Mouse (Mus musculus): ENCODE data around the gene Phf21a. TPM values are rescaled to one million over a fixed set of nuclear protein-coding genes. Genes with fewer than 3 reads are reported as not detected.

The Phf21a gene
- polyA plus RNA-seq, 1 experiment from 2014 or later = 37.6 TPM

- H3K27ac ChIP-seq (replicated peaks) = no peak overlapping the region
- no peak overlapping the region for H3K4me3 ChIP-seq (replicated peaks)
- no peaks in the 10 kb centered on the region for H3K36me3 ChIP-seq
- WGBS = 59% methylated on average over 5 of the region's 5 CpGs
- H3K27me3 ChIP-seq = no peaks in the 10 kb centered on the region
- ATAC-seq (ENCODE audit: insufficient number of reproducible peaks, low FRiP score, low TSS enrichment, low read depth) = no peak
- H3K9ac ChIP-seq = no peak overlapping the region
- H3K4me1 ChIP-seq = 0 out of 2 replicates have a peak, but pooled peaks cover 3% of the 10 kb centered on the region
- H3K9me3 ChIP-seq (replicated peaks) = no peaks in the 10 kb centered on the region
- no peak overlapping the region for H3K4me2 ChIP-seq (replicated peaks)
Measured at GRCm38 (mm10) chr2:92301849-92302607, 209.1 kb downstream of the Phf21a start.

GRCm38 (mm10) chr2:92312542-92312941, 219.6 kb downstream of the Phf21a start:
- H3K36me3 ChIP-seq = peaks cover 12% of the 10 kb centered on the region

GRCm38 (mm10) chr2:92314031-92314430, 221.1 kb downstream of the Phf21a start:
- Histone ChIP-seq H3K4me2 (replicated peaks) (no peak overlapping the region), H3K36me3 (peaks cover 8% of the 10 kb centered on the region), H3K27ac (replicated peaks) (no peak overlapping the region), H3K27me3 (no peaks in the 10 kb centered on the region), H3K9me3 (replicated peaks) (no peaks in the 10 kb centered on the region), H3K4me3 (replicated peaks) (no peak overlapping the region), H3K9ac (no peak overlapping the region), H3K4me1 (no peaks in the 10 kb centered on the region)
- ATAC-seq (ENCODE audit: insufficient number of reproducible peaks, low FRiP score, low TSS enrichment, low read depth) = no peak
- 53% methylated on average over 1 of the region's 1 CpGs for WGBS

More at GRCm38 (mm10) chr2:92312542-92312941, 219.6 kb downstream of the Phf21a start:
- WGBS = 76% methylated on average over 4 of the region's 4 CpGs
- H3K4me3 ChIP-seq (replicated peaks) = no peak overlapping the region
- H3K27ac ChIP-seq (replicated peaks) = no peak overlapping the region
- no peak overlapping the region for H3K9ac ChIP-seq
- H3K27me3 ChIP-seq = no peaks in the 10 kb centered on the region
- no peak overlapping the region for H3K4me2 ChIP-seq (replicated peaks)
- H3K9me3 ChIP-seq (replicated peaks) = no peaks in the 10 kb centered on the region
- H3K4me1 ChIP-seq = no peaks in the 10 kb centered on the region
- ATAC-seq (ENCODE audit: insufficient number of reproducible peaks, low FRiP score, low TSS enrichment, low read depth) = no peak

- no peak overlapping the region for H3K4me2 ChIP-seq (replicated peaks)
Measured at GRCm38 (mm10) chr2:92316652-92317051, 223.7 kb downstream of the Phf21a start.

GRCm38 (mm10) chr2:92317228-92317627, 224.3 kb downstream of the Phf21a start:
- no peaks in the 10 kb centered on the region for H3K27me3 ChIP-seq
- H3K36me3 ChIP-seq = peaks cover 7% of the 10 kb centered on the region
- H3K9ac ChIP-seq = no peak overlapping the region
- ATAC-seq (ENCODE audit: insufficient number of reproducible peaks, low FRiP score, low TSS enrichment, low read depth) = no peak
- no peaks in the 10 kb centered on the region for H3K9me3 ChIP-seq (replicated peaks)
- H3K27ac ChIP-seq (replicated peaks) = no peak overlapping the region
- no peak overlapping the region for H3K4me2 ChIP-seq (replicated peaks)
- 72% methylated on average over 5 of the region's 5 CpGs for WGBS
- H3K4me1 ChIP-seq = no peaks in the 10 kb centered on the region
- H3K4me3 ChIP-seq (replicated peaks) = no peak overlapping the region

More at GRCm38 (mm10) chr2:92316652-92317051, 223.7 kb downstream of the Phf21a start:
- Histone ChIP-seq H3K27me3 (no peaks in the 10 kb centered on the region), H3K4me3 (replicated peaks) (no peak overlapping the region), H3K4me1 (no peaks in the 10 kb centered on the region), H3K9ac (no peak overlapping the region), H3K27ac (replicated peaks) (no peak overlapping the region), H3K36me3 (peaks cover 2% of the 10 kb centered on the region; the same call in 1 of the 2 replicates), H3K9me3 (replicated peaks) (no peaks in the 10 kb centered on the region)
- peak; percentile 47; the same call in 1 of the 2 replicates for ATAC-seq (ENCODE audit: insufficient number of reproducible peaks, low FRiP score, low TSS enrichment, low read depth)
- WGBS = 69% methylated on average over 3 of the region's 3 CpGs

- H3K36me3 ChIP-seq = peaks cover 43% of the 10 kb centered on the region
- H3K4me1 ChIP-seq = no peaks in the 10 kb centered on the region
- H3K9ac ChIP-seq = no peak overlapping the region
- H3K27ac ChIP-seq (replicated peaks) = no peak overlapping the region
- 87% methylated on average over 2 of the region's 2 CpGs for WGBS
- no peak overlapping the region for H3K4me2 ChIP-seq (replicated peaks)
- no peak for ATAC-seq (ENCODE audit: insufficient number of reproducible peaks, low FRiP score, low TSS enrichment, low read depth)
- H3K4me3 ChIP-seq (replicated peaks) = no peak overlapping the region
- no peaks in the 10 kb centered on the region for H3K27me3 ChIP-seq
- no peaks in the 10 kb centered on the region for H3K9me3 ChIP-seq (replicated peaks)
Measured at GRCm38 (mm10) chr2:92322669-92323068, 229.8 kb downstream of the Phf21a start.

GRCm38 (mm10) chr2:92325676-92326075, 232.8 kb downstream of the Phf21a start:
- Histone ChIP-seq H3K36me3 (peaks cover 69% of the 10 kb centered on the region), H3K9me3 (replicated peaks) (no peaks in the 10 kb centered on the region), H3K27me3 (no peaks in the 10 kb centered on the region), H3K4me3 (replicated peaks) (no peak overlapping the region), H3K27ac (replicated peaks) (no peak overlapping the region), H3K4me2 (replicated peaks) (no peak overlapping the region), H3K9ac (no peak overlapping the region), H3K4me1 (no peaks in the 10 kb centered on the region)
- no peak for ATAC-seq (ENCODE audit: insufficient number of reproducible peaks, low FRiP score, low TSS enrichment, low read depth)
- WGBS = 80% methylated on average over 7 of the region's 7 CpGs

GRCm38 (mm10) chr2:92326221-92326620, 233.3 kb downstream of the Phf21a start:
- Histone ChIP-seq H3K4me2 (replicated peaks) (no peak overlapping the region), H3K4me3 (replicated peaks) (no peak overlapping the region), H3K4me1 (no peaks in the 10 kb centered on the region), H3K27ac (replicated peaks) (0 out of 2 replicates have a peak overlapping the region, but pooled peaks have one; percentile 17), H3K27me3 (no peaks in the 10 kb centered on the region), H3K9ac (no peak overlapping the region), H3K9me3 (replicated peaks) (no peaks in the 10 kb centered on the region), H3K36me3 (peaks cover 73% of the 10 kb centered on the region)
- WGBS = 57% methylated on average over 1 of the region's 1 CpGs
- ATAC-seq (ENCODE audit: insufficient number of reproducible peaks, low FRiP score, low TSS enrichment, low read depth) = peak; percentile 35; the same call in 1 of the 2 replicates

- ATAC-seq (ENCODE audit: insufficient number of reproducible peaks, low FRiP score, low TSS enrichment, low read depth) = no peak
- H3K4me2 ChIP-seq (replicated peaks) = no peak overlapping the region
- H3K4me1 ChIP-seq = no peaks in the 10 kb centered on the region
- no peak overlapping the region for H3K4me3 ChIP-seq (replicated peaks)
- H3K36me3 ChIP-seq = peaks cover 73% of the 10 kb centered on the region
- no peak overlapping the region for H3K9ac ChIP-seq
- H3K27me3 ChIP-seq = no peaks in the 10 kb centered on the region
- H3K9me3 ChIP-seq (replicated peaks) = no peaks in the 10 kb centered on the region
- H3K27ac ChIP-seq (replicated peaks) = no peak overlapping the region
- WGBS = 92% methylated on average over 4 of the region's 4 CpGs
Measured at GRCm38 (mm10) chr2:92327601-92328000, 234.7 kb downstream of the Phf21a start.

- ATAC-seq (ENCODE audit: insufficient number of reproducible peaks, low FRiP score, low TSS enrichment, low read depth) = no peak
- Histone ChIP-seq H3K4me1 (no peaks in the 10 kb centered on the region), H3K9ac (no peak overlapping the region), H3K36me3 (peaks cover 67% of the 10 kb centered on the region), H3K9me3 (replicated peaks) (no peaks in the 10 kb centered on the region), H3K4me2 (replicated peaks) (no peak overlapping the region), H3K27ac (replicated peaks) (no peak overlapping the region), H3K4me3 (replicated peaks) (no peak overlapping the region), H3K27me3 (no peaks in the 10 kb centered on the region)
- 86% methylated on average over 8 of the region's 8 CpGs for WGBS
Measured at GRCm38 (mm10) chr2:92328206-92328605, 235.3 kb downstream of the Phf21a start.

GRCm38 (mm10) chr2:92330840-92331239, 237.9 kb downstream of the Phf21a start:
- Histone ChIP-seq H3K9me3 (replicated peaks) (no peaks in the 10 kb centered on the region), H3K4me1 (no peaks in the 10 kb centered on the region), H3K4me2 (replicated peaks) (no peak overlapping the region), H3K9ac (no peak overlapping the region), H3K27ac (replicated peaks) (no peak overlapping the region), H3K36me3 (peaks cover 69% of the 10 kb centered on the region), H3K27me3 (no peaks in the 10 kb centered on the region), H3K4me3 (replicated peaks) (no peak overlapping the region)
- WGBS = 50% methylated on average over 2 of the region's 2 CpGs
- no peak for ATAC-seq (ENCODE audit: insufficient number of reproducible peaks, low FRiP score, low TSS enrichment, low read depth)

GRCm38 (mm10) chr2:92331410-92331809, 238.5 kb downstream of the Phf21a start:
- Histone ChIP-seq H3K4me1 (no peaks in the 10 kb centered on the region), H3K9ac (no peak overlapping the region), H3K27me3 (no peaks in the 10 kb centered on the region), H3K4me3 (replicated peaks) (no peak overlapping the region), H3K36me3 (peaks cover 69% of the 10 kb centered on the region), H3K27ac (replicated peaks) (no peak overlapping the region), H3K9me3 (replicated peaks) (no peaks in the 10 kb centered on the region), H3K4me2 (replicated peaks) (no peak overlapping the region)
- 73% methylated on average over 2 of the region's 2 CpGs for WGBS
- no peak for ATAC-seq (ENCODE audit: insufficient number of reproducible peaks, low FRiP score, low TSS enrichment, low read depth)

All from embryonic facial prominence, embryonic 15.5 days (tissue).